Mouse (Mus musculus): ENCODE measurements around the gene Copz1.

Gene Copz1

DNA sequence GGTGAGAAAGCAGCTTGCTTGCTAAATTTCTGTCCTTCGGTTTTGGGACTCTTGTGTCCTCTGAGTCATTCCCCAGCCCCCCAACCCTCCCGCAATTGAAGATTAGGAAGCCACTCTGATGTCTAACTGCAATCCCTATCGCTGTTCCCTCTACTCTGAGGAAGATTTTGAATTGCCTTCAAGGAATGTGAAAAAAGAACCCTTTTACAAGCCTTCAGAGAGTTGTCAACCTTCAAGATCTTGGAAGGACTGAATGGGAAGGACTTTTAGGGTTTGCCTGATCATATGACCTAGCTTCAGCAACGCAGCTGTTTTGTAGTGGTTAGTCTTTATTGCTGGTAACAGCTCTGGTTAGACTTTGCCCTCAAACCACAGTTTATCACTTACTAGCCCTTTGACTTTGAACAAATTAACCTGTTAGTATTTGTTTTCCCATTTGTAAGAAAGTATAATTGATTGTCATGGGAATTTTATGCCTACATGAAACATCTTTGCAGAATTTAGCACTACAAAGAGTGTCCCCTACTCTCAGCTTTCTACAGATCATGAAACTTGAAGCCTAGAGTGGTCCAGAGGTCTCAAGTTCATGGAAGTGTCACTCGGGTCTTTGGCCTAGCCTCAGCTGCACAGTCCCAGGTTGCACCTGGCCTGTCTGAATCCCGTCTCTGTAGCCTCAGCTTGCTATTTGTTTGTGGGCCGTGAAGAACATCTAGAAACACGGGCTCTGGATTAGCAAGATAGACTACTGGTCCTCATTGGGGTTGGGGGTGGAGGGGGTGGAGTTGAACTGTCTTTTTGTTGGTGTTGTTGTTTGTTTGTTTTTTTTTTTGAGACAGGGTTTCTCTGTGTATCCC lies 33.5 kb downstream of the Copz1 start:
- in situ Hi-C loops (cut with MboI, MseI) = loop anchor here (5.0 kb wide), 3 partner anchors 54 to 319 kb away; no protein-coding TSS in a partner anchor

DNA sequence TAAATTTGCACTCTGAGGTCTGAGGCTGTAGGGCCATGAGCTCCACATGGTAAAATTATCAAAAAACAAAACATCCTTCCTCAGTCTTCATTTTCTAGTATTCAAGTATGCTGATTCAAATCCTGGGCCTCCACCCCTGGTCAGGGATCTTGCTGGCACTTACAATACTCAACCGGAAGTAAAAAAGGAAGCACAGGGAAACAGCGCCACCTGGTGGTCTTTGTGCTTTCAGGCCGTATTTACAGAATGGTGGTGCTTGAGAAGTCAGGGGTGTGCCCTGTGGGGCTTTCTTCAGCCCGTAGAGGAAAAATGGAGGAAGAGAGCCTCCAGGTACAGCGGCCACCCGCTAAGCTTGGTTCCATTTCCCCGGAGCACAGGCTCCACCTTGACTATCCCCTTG lies 34.6 kb downstream of the Copz1 start:
- in situ Hi-C loops (cut with MboI, MseI) = loop anchor here (5.0 kb wide), 3 partner anchors 55 to 320 kb away; no protein-coding TSS in a partner anchor

DNA sequence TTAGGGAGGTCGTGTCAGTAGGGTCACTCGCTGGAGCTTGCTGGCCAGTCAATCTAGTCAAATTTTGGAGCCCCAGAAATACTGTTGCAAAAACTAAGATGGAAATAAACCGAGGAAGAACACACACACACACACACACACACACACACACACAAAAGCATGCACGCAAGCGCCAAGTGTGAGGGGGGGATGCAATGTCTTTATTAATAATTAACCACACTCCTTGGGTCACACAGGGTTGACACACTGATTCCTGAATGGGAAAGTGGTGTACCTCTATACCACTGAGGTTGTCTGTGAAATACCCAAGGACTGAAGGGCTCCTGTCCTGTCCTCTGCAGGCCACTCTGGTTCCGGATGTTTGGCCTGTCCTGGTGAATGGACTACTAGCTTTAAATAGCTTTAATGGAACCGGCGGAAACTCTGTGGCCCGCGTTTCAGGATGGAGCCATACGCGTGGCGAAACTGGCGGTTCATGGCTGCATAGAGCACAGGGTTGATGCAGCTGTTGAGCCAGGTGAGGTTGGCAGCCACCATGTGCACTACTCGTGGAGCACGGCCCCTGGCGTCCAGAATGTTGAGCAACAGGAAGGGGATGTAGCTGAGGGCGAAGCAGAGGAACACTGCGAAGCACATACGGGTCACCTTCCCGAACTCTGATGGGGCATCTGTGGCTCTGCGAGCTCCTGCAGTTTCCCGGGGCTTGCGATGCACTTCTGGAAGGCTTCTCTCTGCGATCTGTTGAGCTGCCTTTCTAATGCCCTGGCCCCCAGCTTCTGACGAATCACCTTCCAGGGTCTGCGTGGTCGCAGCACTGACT lies 35.8 kb downstream of the Copz1 start:
- in situ Hi-C loops (cut with MboI, MseI) = loop anchor here (5.0 kb wide), 3 partner anchors 56 to 321 kb away; no protein-coding TSS in a partner anchor

DNA sequence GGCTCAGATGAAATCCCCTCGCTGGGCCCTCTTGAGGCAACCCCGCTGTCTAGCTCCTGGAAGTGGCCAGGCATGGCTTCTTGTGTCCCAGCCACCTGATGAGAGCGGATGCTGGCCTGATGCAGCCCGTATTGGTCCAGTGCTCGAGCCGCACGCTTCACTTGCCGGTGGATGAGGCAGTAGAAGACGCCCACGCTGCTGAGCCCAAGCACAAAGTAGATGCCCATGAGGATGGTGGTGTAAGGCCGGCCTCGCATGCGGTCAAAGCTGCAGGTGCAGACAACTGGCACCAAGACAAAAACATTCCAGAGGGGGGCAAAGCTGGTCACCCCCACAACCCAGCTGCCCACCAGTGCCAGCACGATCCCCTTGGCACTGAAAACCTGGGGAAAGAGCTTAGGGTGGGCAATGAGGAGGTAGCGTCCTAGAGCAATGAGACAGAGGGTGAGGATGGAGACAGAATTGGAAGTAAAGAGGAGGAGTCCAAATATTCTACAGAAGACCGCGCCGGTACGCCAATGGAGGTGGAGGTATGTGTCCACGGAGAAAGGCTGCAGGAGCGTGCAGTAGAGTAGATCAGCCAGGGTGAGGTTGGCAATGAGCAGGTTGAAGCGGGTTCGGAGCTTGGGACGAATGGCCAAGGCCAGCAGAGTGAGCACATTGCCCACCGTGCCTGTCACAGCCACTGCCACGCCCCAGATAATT lies 36.5 kb downstream of the Copz1 start:
- in situ Hi-C loops (cut with MboI, MseI) = loop anchor here (5.0 kb wide), 3 partner anchors 57 to 322 kb away; no protein-coding TSS in a partner anchor

DNA sequence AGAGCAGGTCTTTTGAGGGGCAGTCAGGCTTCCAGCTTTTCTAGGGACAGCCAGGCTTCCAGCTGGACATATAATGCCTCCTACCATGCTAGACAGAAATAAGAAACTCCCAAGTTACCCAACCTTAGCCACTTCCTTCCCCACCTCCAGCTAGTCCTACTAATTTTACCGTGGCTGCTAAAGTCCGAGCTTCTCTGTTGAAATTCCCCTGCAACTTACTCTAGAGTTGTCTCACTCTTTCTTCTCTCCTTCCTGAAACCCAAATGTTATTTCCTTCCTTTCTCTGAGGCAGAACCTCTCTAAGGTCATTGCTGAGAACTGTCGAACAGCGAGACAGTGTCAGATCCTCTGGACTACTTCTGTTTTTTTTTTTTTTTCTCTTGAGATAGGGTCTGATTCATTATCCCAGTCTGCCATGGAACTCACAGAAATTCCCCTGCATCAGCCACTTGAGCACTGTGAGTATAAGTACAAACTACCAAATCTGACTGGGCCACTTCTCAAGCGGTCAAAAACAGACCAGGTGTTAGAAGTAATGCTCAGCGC lies 37.9 kb downstream of the Copz1 start, which contains the start of gene Gpr84:
TSS of gene Gpr84 (minus strand) at position 248 of the 546 bp plus-strand sequence.
- in situ Hi-C loops (cut with MboI, MseI) = loop anchor here (10.0 kb wide), 2 partner anchors 126 to 326 kb away; no protein-coding TSS in a partner anchor

DNA sequence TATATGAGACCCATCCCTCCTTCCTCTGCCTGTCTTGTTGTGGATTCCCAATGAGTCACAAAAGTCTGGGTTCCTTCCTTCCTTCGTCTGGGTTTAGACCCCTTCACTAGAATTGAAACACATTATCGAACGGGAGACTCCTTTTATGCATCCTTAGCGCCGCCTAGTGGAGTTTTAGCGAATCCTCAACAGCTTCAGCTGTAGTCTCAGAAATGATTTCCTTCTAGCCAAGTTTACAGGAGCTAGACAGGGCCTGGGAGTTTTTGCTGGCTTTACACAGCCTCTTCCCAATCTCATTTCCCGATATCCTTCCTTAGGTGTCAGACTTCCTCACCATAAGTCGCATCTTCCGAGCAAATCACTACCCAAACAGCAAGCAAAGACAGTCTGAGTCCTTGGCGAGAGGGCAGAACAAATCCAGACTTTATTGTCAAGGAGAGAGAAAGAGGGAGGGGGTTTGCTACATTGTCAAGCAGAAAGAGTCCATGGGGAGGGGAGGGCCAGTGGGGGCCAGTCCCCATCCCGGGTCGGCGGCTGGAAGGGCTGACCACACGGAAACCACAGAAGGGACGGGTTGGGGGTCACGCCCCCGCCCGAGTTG lies 41.1 kb downstream of the Copz1 start:
- in situ Hi-C loops (cut with MboI, MseI) = loop anchor here (10.0 kb wide), 2 partner anchors 129 to 329 kb away; no protein-coding TSS in a partner anchor

DNA sequence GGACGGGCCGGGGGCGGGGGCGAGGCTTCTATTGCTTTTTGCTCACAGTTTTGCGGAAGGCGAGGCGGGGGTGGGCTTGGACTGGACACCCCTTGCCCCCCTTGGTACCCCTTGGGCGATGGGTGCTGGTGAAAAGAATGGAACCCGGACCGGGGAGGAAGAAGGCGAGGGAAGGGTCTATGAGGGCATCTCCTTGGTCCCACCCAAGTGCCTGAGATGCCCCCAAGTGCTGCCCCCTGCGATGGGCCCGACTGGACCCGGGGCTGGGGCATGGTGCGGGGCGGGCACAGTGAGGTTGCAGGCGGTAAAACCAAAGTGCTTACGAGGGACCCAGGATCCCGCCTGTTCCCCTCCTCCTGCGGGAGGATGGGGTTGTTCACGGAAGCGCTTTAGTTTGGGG lies 41.7 kb downstream of the Copz1 start:
- in situ Hi-C loops (cut with MboI, MseI) = loop anchor here (10.0 kb wide), 2 partner anchors 129 to 329 kb away; no protein-coding TSS in a partner anchor

DNA sequence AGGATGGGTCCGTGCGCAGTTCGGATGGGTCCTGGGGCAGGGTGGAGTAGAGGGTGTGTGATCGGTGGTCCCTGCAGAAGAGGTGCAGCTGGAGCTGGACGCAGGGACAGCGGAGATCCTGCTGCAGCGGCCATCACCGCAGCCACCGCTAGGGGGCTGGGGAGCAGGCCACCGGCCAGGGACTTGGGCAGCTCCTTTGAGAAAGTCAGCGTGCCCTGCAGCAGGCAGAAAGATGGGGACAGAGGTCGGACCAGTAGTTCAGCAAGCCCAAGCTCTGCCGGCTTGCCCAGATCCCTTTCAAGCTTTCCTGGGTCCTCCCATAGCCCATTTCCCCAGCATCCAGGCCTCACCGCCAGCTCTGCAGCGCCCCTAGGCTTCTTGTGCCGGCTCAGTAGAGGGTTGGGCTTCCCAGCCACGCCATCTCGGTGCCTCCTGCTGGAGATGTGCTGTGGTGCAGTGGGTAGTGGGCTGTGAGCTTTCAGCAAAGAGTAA lies 42.5 kb downstream of the Copz1 start:
- in situ Hi-C loops (cut with MboI, MseI) = loop anchor here (10.0 kb wide), 2 partner anchors 130 to 330 kb away; no protein-coding TSS in a partner anchor

DNA sequence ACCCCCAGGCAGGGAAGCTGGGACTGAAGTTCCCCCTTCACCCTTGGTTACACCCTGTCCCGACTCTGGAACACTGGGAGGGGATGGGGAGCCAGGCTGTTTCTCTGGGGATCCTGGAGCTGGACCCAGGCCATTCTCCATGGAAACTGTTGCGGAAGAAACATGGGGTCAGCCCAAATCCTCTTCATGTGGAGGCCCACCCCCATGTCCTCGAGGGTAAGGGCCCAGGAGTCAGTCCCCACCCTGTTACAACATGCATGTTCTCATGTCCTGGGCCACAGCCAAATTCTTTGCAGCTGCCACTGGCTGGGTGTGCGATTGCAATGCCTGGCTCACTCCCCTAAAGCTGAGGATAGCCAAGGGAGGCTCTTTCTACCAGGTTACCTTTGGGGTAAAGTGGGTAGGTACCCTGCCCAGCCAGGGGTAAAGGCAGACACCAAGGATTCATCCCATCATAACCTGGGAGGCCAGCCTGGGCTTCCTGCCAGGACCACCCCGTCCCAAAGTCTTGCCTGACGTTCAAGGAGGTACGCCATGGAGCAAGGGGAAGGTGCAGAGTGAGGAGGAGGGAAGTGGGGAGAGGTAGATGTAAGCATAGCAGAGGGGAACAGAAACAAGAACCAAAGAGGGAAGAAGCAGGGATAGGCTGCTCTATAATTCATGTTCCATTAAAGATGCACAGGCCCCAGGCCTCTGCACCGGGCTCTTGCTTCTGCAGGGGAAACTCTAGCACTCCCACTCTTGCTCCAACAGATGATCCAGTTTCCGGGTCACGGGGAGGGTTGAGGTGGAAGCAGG lies 43.7 kb downstream of the Copz1 start:
- in situ Hi-C loops (cut with MboI, MseI) = loop anchor here (10.0 kb wide), 2 partner anchors 131 to 331 kb away; no protein-coding TSS in a partner anchor

DNA sequence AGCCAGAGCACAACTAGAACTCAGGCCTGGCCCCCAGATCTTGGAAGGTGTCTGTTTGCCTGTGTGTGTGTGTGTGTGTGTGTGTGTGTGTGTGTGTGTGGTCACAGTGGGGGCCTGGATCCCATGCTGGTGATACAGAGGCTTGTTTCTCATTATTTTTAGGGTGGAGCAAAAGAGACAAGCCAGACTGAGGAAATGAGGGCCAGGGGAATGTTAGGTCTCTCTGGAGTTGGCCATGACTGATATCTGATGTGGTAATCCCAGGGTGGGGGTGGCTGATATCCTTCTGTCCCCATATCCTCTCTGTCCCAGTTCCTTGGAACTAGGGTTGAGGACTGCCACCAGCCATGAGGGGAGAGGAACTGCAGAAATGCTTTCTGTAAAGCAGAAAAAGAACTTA lies 44.6 kb downstream of the Copz1 start:
- in situ Hi-C loops (cut with MboI, MseI) = loop anchor here (10.0 kb wide), 2 partner anchors 132 to 332 kb away; no protein-coding TSS in a partner anchor

DNA sequence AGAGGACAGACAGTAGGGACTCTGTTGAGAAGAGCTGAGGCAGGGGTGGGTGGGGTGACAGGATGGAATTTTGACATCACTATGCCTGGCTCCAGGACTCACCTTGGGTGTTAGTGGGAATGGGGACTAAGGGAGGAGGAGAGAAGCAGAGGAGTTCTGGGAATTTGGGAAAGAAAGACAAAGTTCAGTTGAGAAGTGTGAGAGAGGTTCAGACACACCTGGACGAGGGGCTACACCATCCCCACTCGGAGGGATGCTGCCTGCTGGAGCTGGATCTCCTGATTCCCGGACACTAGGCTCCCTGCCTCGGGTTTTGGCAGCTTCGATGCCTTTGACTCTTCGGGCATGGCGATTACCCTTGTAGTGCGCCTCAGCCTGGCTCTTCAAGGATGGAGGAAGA lies 45.2 kb downstream of the Copz1 start:
- in situ Hi-C loops (cut with MboI, MseI) = loop anchor here (10.0 kb wide), 2 partner anchors 133 to 333 kb away; no protein-coding TSS in a partner anchor

DNA sequence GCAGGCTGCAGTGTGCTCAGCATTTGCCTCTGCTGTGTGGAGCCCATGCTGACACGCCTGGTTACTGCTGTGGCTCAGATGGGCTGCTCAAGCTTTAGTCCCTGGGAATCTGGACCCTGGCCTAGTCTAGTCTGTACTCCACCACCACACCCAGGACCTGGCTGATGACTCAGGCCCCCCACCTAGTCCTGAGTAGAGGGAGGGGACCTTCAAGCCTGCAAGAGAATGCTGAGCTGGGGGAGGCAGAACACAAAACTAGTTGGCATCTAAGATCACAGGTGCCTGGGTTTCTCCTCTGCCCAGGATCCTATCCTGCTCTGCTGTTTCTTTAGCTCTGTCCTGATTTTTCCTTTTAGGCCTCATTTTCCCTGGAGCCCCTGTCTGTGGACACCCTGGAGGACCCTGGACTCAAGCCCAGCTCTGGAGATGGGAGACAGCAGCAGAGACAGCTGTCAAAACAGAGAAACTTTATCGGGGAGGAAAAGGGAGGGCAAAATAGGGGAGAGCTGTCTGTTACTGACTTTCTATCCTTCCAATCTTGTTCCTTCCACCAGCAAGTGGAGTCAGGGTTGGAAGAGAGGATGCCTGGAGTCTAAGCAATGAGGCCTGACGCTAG lies 45.8 kb downstream of the Copz1 start:
- in situ Hi-C loops (cut with MboI, MseI) = loop anchor here (10.0 kb wide), 2 partner anchors 134 to 334 kb away; no protein-coding TSS in a partner anchor

DNA sequence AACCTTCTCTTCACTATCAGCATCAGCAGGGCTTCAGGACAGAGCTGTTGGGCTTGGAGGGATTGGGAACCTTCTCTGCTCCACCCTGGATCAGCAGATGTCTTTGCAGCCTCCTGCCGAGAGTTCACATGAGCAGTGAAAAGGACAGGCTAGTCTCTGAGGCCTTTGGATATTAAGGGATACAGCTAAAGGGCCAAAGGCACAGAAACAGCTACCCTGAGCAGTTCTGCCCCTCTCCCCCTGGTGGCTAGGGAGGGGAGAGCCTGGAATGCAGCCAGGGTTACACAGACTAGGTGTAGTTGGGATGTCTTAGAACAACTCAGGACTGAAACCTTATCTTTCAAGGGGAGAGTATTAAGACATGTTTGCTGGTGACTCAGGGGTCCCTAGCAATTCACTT lies 48.6 kb downstream of the Copz1 start:
- in situ Hi-C loops (cut with MboI, MseI) = no loop called here

DNA sequence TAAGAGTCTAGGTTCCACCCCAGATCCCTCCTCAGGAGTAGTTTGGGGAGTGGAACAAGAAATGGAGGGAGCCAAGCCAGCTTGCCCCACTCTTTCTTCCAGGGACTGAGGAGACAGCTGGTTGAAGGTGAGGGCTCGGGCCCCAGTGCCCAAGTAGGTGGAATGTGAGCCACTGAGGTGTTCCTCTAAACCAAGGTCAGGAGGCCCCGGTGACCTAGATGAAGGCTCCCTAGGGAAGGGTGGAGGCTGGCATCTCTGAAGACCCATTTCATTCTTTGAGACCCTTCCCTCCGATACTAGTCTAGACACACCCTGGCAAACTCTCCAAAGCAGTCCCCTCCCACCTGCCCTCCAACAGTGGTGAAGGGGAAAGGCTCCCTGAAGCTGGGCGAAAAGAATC lies 49.9 kb downstream of the Copz1 start:
- in situ Hi-C loops (cut with MboI, MseI) = no loop called here

DNA sequence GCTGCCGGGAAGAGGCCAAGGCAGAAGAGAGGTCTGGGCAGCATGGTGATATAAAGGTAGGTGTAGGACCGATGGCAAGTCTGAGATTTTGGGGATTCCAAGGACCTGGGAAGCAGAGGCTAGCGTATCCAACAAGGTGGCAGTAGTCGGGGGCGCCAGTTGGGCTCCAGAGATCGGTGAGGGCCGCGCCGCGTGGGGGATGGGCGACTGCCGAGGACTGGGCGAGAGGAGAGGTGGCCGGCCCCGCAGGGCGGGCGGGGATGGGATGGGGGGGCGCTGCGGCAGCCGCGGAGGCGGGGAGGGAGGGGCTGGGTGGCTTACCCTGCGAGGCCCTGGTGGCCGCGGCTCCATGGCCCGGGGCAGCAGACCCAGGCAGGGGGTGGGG lies 50.5 kb downstream of the Copz1 start:
- in situ Hi-C loops (cut with MboI, MseI) = no loop called here

DNA sequence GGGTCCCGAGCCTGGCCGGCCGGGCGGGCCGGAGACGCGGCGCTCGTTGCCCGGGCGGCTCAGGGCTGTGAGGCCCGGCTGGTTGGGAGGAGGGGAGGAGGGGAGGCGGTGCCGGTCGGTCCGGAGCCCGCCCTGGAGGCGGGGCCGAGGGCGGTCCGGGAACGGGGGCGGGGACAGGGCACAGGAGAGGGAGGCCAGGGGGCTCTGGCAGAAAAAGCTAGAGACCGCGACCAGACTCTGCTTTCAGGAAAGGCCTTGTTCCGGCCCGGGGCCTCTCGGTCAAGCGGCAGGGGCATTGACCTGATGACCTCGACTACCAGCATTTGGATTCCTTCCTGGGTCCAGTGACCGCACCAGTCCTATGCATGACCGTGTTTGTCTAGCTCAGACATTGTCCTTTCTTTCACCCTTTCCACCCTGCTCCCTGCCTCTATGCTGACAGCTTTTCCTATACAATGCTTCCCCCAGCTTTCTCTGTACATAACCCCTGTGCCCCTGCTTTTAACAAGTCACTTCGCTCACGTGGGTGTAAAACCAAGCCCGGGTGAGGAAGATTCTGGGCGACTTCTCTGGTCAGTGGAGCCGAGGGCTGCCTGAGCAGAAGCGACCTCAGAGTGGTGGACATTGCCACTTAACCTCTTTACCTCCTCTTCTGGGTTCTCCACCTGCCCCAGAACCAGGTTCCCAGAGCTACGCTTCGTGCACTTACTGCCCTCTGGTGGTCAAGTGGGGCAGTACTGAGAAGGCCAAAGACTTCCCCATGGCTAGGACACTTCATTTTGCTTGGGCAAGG lies 51.1 kb downstream of the Copz1 start:
- in situ Hi-C loops (cut with MboI, MseI) = no loop called here

DNA sequence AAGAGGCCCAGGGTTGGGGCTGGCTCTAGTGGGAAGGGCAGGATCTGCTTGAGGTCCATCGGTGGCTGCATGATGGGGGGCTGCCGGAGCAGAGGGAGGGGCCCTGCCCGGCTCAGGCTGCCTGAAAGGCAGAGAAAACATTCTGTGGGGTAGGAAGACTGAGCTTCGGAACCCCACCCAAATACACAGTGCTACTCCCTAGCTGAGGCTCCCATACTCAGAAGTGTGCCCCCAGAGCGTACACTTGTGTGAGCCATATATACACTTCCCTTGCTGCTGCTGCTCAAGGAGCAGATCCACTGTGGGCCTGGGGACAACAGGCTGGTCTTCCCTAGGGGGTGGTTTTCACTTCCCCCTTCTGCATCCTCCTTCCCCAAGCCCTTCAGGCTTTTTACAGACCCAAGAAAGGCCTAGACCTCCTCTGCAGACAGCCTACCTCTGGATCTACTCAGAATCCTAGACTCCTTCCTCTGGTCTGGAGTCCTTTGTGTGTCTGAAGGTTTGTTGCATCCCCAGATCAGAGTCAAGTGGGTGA lies 60.6 kb downstream of the Copz1 start:
- in situ Hi-C loops (cut with MboI, MseI) = no loop called here

DNA sequence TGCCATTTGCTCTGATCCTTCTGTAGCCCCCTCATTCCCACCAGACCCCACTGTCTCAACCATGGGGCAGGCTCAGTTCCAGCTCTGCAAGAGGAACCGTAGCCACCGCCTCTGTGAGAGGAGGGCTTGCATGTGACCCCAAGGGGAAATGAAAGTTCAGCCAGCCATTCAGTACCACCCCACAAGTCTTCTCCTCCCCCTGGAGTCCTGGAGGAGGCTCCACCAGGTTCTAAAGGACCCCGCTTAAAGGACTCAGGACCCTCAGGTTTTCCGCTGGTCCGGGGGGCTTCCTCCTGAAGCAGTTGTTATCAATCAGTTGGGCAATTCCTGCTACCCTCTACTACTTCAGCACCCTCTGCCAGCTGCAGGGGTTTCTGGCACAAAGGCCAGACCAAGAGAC lies 61.2 kb downstream of the Copz1 start:
- in situ Hi-C loops (cut with MboI, MseI) = no loop called here

Measured in T-helper 17 cell (primary cell).